Mouse (Mus musculus): ENCODE measurements around the gene Gm9837.

Gm9837 gene

DNA sequence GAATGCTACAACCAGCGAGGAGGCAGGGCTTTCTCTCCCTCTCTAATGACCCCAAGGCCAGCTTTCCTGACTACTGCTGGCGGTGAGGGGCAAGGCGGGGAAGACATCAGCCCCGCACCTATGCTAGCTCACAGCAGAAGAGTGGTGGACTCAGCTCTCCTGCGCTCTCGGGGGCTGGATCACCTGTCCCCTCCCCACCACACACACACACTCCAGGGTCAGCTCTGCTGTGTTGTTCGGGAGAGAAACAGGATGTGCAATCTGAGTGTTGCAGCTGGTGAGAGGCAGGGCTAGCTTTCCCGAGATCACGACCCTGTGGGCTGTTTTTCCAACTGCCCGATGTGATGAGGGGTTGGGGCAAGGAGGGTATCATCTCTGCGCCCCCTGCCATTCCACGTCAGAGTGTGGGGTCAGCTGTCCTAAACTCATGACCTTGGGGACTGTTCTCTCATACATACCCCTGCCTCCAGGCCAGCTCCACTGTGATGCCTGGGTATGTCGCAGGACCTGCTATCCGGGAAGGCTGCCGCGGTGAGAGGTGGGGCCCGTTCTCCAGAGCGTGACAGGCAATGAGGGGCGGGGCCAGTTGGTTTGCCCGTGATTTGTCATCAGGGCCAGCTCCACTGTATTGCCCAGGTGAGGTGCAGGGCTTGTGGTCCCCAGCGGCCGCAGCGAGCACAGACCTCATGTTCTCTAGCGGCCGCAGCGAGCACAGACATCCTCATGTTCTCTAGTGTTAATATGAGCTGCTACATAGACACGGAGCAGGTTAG lies 16.7 kb upstream of the Gm9837 start:
- DNase-seq (ENCODE audit: low spot score in 2 of 2): peak in 1 of 2 experiments; percentile 48

DNA sequence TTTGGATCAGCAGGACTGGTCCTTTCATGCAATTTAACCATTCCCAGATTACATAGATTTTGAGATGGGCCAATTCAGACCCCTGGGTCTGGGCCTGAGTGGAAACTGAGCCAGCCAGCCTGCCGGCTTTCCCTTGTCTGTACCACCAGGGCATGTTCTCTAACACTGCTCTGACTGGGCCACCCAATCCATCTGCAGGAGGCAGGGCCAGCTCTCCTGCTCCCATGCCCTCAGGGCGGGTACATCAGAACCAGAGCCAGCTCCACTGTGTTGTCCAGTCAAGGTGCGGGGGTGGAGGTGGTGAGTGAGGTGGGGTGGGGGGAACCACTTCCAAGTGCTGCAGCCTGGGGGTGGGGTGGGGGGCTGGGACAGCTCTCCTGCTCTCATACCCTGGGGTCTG lies 16.1 kb upstream of the Gm9837 start:
- DNase-seq (ENCODE audit: low spot score in 2 of 2): no peak

DNA sequence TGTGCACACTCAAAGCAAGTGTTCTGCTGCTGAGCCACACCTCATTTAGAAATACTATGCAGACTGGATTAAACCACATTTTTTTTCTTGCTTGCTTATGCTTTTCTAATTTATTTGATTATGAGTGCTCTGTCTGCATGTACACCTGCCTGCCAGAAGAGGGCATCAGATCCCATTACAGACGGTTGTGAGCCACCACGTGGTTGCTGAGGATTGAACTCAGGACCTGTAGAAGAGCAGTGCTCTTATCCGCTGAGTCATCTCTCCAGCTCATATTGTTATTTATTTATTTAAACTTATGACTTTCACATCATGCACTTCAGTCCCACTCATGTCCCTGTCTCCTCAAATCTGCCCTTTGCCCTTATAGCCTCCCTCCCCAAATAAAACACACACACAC lies 15.4 kb upstream of the Gm9837 start:
- DNase-seq (ENCODE audit: low spot score in 2 of 2): no peak

DNA sequence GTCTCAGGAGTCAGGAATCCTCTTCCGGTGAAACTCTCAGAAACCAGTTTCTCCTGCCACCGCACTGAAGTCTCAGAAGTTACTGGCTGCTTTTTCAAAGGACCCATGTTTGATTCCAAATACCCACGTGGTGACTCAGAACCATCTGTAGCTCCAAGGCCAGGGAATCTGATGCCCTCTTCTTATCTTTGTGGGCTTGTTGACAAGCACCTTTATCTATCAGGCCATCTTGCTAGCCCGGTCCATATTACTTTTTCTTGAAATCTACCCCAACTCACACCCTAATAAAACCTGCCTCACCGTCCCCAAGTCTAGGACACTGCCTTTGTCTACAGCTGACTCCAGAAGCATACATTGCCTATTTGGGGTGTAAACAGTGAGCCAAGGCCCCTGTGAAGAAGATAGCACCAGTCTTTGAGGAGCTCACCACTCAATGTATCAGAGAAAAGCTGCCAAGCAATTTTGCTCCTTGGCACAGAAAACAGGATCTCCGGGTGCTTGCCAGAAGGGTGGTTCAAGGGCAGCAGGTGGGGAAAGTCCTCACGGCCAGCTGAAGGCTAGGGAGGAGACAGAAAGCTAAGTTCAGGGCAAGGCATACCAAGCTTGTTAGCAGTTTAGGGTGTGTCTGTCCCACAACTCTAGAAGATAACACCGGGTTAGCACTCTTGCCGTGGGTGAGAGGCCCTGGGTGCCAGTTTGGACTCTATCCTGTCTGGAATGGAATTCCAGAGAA lies 13.0 kb upstream of the Gm9837 start:
- DNase-seq (ENCODE audit: low spot score in 2 of 2): no peak

DNA sequence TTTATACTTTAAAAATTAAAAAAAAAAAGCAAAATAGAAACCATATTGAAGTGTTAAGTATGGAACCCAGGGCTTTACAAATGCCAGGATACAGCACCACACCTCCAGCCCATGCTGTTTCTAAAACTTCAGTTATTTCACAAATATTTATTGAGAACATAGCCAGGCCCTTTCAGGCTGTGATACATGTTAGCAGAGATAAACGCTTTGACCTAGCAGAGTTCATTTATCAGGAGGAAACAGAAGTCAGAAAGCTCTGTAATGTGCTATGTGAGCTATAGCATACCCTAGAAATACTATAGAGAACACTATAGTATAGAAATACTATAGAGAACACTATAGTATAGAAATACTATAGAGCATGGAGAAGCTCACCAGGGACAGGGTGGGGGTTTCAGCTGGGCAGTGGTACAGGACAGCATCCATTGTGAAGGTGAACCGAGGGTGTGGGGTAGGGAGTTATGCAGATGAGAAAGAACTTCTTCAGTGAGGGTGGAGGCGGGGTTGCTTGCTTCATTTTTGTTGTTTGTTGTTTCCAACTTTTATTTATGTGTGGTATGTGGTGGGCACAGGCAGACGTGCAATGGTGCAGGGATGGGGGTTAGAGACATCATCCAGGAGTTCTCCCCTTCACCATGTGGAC lies 10.9 kb upstream of the Gm9837 start:
- no peak for DNase-seq (ENCODE audit: low spot score in 2 of 2)

DNA sequence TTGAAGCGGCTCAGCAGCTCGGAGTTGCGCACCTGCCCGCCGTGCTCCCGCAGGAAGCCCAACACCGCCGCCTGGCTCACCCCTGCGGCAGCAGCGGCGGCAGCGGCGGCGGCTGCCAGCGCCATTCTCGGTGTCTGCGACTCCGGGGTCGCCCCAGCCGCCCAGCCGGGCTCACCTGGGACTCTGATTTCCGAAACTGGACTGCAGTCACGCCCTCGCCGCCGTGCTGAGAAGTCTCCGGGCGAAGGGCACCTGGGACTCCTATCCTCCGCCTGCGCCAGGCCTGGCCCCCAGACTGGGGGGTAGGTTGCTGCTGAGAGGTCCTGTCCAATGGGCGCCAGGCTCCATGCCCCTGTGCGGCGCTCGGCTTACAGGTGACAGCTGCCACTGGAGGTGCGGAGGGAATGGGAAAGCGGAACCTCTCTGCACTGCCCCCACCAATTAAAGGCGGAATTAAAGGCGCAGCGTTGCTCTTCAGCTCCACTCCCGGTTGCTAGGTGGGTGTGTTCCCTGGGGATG lies 9.6 kb upstream of the Gm9837 start, which contains the start of the genes Gm9945 and Sowaha:
TSS of gene Gm9945 (plus strand) at position 384 of the 519 bp plus-strand sequence.
TSS of gene Sowaha (minus strand) at position 492 of the 519 bp plus-strand sequence.
- DNase-seq (ENCODE audit: low spot score in 2 of 2): peak; percentile 69 to 77

DNA sequence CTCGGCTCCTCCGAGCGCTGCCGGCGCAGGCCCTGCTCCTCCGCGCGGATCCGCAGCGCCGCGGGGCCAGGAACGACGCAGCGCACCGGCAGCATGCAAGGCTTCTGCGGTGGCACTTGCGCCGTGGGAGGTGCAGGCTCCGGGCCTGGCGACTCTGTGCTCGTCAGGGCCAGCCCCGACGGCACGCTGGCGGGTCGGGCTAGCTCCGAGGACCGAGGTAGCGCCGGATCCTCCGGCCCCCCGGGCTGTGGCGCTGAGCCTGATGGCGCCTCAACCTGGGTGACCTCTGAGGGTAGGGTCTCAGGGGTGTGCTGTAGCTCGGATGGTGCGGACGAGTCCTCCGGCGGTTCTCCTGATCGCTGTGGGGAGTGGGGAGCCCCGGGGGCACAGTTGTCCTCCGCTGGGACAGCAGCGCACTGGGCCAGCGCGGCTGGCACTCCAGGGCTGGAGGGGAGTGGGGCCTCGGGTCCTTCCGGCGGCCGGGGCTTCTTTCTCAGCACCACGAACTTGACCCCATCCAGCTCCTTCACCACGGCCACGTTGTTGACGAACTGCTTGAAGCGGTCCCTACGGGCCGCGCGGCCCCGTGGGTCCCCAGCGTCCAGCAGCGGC lies 9.0 kb upstream of the Gm9837 start:
- DNase-seq (ENCODE audit: low spot score in 2 of 2): no peak

DNA sequence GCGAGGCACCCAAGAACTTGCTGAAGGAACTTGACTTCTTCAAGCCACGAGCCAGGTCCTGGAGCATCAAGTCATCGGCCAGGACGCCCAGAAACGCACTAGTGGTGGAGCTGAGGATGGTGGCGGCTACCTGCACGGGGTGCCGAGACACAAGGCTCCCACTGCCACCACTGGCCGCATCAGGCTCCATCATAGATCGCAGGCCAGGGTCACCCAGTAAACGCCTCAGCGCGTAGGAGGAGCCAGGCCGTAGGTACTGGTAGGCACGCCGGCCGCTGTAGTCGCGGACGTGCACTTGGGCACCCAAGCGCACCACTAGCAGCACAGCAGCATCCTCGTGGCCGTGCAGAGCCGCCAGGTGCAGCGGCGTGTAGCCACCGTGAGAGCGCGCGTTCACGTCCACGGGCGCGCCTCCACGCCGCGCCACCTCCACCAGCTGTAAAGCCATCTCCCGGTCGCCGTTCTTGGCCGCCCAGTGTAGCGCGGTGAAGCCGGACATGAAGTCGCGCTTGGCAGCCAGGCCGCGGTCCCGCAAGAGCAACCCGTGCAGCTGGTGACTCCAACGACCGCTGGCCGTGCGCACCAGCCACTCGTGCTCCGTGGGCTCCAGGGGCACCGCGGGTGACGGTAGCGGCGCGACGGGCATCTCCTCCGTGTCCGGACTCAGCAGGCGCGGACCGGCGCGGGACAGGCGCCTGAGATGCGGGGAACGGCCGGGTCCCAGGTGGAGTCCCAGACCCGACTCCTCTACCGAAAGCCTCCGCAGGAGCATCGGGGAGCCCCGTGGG lies 8.3 kb upstream of the Gm9837 start:
- no peak for DNase-seq (ENCODE audit: low spot score in 2 of 2)

DNA sequence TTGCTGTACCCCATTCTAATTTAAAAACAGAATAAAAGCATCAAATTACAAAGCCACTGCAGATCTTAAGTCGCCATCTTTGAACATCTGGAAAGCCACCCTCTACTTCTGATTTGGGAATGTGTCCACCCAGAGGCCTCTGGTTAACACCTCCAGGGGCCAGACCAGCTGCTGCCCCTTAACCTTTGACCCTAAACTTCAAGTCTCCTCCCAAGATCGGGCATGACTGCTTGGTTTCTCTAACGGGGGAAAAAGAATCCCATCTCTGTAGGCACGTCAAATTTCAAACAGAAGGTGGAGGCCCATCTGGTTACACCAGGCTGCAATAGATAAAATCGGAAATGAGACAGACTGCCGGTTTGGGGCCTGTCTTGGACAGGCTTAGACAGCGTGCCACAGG lies 7.6 kb upstream of the Gm9837 start:
- DNase-seq (ENCODE audit: low spot score in 2 of 2): no peak

DNA sequence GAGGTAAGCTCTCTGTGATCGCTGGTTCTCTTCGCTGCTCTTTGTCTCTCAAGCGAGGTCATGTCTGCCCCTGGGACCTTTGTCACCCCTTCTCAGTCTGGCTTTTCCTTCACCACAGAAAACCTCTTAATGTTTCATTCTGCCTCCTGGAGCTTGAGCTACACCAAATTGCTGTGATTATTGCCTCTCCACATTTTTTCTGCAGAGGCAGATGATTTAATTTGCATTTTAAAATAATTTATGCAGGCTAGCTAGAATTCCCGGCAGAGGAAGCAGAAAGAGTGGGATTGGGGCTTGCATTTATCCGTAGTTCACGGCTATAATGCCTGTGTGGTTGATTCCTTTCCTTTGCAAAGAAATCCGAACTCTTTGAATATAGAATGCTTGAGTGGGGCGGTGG lies 5.3 kb upstream of the Gm9837 start:
- DNase-seq (ENCODE audit: low spot score in 2 of 2): no peak

DNA sequence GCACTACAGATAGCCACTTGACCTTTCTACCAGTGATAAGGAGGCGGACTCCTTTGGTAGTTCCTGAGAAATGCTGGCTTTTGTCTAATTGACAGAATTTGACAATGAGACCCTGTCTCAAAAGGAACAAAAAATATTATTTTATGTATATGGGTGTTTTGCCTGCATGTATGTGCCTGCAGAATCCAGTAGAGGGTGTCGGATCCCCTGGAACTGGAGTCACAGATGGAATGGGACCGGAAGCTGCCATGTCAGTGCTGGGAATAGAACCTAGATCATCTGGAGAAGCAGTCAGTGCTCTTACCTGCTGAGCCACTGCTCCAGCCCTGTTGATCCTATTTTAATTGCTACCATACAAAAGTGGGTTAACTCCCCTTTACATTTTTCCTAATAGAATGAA lies 2.4 kb upstream of the Gm9837 start:
- no peak for DNase-seq (ENCODE audit: low spot score in 2 of 2)

DNA sequence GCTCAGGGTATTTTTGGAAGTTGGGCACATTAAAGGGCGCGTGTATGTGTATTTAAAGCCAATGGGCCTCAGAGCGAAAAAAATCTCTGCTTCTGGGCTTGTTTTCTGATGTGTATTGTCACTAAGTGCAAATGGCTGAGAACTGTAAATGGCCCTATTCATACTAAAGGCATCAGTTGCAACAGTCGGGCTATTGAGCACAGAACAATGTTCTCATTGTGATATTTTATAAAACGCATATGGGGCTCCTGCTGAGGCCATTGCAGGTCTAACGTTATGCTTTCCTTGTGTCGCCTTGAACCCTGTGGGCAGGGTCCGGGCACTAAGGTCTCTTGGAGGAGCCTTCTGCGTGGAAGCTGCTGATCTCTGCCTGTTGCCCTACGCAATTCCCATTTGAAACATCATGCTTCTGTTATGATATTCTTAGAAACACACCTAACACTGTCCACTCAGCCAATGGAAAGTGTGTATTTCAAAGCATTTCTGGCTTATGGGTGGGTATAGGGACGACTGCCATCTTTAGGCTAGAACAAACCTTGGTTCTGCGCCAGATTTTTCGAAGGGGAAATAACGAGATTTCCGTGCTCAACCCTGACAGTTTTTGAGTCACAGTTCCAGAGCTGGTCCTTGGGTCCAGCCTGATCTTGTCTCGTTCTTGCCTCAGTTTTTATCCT lies 848 bp downstream of the Gm9837 start:
- DNase-seq (ENCODE audit: low spot score in 2 of 2): no peak

DNA sequence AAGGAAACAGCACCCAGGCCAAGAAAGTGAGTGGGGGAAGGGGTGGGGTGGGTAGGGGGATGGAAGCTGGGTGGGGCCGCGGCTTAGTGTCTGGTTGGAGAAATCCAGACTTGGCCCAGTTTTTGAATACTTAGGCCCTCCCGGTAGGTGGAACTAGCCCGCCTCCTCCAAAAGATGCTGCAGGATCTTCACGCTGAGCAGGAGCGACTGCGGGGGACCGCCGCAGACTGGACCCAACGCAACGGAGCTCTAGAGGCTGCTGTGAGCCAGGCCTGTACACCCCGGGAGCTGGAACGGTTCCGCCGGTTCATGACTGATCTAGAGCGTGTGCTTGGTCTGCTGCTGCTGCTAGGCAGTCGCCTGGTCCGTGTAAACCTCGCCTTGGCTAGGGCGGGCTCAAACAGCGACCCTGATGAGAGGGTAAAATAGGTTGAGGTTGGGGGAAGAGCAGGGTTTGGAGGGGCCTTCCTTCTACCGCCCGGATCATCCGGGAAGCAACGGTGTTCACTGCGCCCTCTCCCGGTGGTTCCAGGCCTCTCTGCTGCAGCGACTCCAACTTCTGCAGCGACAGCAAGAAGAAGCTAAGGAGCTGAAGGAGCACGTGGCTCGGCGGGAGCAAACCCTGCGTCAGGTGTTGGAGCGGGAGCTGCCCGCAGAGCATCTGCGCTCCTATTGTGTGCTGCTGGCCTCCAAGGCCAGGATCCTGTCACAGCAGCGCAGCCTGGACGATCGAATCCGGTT lies 3.9 kb downstream of the Gm9837 start:
- DNase-seq (ENCODE audit: low spot score in 2 of 2): peak in 1 of 2 experiments; percentile 88

DNA sequence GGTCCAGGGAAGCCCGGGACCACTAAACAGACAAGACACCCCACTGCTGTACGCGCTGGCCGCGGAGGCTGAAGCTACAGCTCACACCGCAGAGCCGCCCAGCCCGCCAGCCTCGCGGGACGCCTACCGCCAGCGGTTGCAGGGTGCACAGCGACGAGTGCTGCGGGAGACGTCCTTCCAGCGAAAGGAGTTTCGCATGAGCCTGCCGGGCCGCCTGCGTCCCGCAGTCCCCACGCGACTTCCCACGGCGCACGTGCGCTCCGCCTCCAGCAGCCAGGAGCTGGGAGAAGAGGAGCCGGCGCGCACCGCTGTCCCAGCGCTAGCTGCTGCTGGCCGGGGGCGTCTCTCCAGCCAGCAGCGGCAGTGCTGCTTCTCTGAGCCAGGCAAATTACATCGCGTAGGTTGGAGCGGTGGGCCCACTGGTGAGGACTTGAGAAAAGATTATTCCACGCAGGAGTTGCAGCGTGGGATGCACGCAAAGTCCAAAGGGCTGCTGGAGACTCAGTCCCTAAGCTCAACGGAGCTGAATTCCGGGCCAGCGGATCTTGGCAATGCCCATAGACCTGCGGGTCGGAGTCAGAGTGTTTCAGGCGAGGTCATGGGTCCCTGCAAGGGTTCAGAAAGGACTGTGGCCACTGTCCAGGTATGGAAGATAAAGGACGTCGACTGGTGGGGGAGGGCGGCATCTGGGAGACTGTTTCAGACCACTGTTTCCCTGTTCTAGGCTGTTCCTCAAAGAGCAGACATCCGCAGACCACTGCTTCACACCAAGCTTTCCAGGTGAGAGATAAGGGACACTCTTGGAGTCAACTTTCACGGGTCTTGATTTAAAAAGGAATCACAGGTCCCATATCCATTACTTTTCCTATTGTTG lies 6.5 kb downstream of the Gm9837 start:
- peak; percentile 60 to 74 for DNase-seq (ENCODE audit: low spot score in 2 of 2)

DNA sequence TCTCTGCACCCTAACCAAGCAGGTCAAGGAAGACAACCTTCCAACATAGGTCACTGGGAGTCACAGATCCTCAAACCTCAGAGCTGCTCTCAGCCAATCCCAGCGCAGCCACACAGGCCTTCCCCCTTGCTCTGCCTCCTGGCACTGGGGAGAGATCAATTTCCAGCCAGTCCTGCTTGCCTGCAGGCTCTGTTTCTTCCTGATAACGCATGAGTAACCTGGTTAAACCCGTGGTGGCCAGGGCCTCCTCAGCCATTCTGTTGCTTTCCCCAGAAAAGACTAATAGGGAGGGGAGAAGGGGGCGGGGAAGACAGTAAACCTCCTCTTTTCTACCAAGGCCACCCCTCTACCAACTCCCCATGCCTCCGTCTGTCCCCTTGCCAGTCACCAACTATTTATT lies 8.6 kb downstream of the Gm9837 start:
- no peak for DNase-seq (ENCODE audit: low spot score in 2 of 2)

DNA sequence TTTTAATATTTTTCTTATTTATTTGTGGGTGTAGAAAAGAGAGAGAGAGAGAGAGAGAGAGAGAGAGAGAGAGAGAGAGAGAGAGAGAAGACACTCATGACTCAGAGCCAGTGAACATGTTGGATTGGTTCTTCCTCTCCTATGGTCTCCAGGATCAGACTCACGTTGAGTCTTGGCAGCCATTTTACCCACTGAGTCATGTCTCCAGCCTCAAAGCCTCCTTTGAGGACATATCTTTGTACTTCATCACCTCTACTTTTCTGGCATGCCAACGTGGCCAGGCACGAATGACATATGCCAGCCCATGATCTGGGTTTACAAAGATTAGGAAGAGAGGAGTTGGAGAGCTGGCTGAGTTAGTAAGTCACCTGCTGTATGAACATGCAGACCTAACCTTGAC lies 10.1 kb downstream of the Gm9837 start:
- DNase-seq (ENCODE audit: low spot score in 2 of 2): no peak

DNA sequence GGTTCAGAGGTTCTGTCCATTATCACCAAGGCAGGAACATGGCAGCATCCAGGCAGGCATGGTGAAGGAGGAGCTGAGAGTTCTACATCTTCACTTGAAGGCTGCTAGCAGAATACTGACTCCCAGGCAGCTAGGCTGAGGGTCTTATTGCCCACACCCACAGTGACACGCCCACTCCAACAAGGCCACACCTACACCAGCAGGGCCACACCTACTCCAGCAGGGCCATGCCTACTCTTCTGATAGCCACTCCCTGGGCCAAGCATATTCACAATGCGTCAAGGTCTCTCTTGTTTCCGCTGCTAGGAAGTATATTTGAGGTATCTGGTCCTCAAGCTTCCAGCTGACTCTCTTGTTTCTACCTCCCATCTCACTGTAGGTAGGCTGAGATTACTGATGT lies 11.3 kb downstream of the Gm9837 start:
- no peak for DNase-seq (ENCODE audit: low spot score in 2 of 2)

DNA sequence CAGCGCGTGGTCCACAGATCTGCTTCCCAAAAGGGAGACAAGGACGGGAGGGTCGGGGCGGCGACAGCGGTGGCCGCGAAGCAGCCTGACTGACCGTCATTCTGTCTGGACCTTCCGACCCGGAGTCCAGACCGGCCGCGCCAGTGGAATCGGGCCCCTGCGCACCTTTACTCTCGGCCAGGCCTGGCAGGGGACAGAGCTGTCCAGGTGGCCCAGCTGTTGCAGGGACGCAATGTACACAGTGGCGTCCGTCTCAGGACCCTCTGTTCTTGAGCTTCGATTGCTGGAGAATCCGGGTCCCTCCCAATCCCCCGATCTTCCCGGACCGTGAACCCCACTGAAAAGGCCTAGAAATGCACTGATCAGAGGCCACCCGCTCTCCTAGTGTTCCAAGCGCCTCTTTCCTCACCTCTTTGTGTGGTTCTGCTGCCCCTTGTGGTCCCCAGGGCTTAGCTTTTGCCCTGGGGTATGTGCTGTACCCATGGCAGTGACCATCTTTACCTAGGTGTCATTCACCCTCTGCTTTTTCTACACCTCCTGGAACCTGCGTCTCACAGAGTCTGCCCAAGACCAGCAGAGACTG lies 12.8 kb downstream of the Gm9837 start:
- DNase-seq (ENCODE audit: low spot score in 2 of 2): no peak

Data from left cerebral cortex, adult 9 months (tissue).